Mouse (Mus musculus): Measurements from ENCODE around the gene Anapc15.

GRCm38 (mm10) chr7:101875978-101876377, 12.5 kb downstream of the Anapc15 start:
- no peak for TF ChIP-seq CTCF (IDR thresholded peaks at IDR 0.05; ENCODE audit: extremely low read depth, insufficient read depth, low read length)
- no peak for TF ChIP-seq POLR2A (IDR thresholded peaks at IDR 0.05; ENCODE audit: extremely low read depth, insufficient read depth, low read length)
